ENCODE assay signal across 15 mouse cellular contexts in genomic region chr10:80836949-80837379, GRCm38 (mm10). TPM values are rescaled to one million over a fixed set of nuclear protein-coding genes. Genes with fewer than 3 reads are reported as not detected.
A peak's percentile ranks its signal among the peaks of the same experiment; 100 is the strongest.
DNase-seq lines count a peak whose midpoint lies in the region; ATAC-seq and TF ChIP-seq lines count a peak whose summit lies in the region.
"Had no signal": no experiment of that assay in that cellular context is flagged by ENCODE, and none has a peak within 500 bp of the region (broad histone marks: within the 10 kb centered on the region; RNA-seq: fewer than 3 reads in every experiment).

No protein-coding gene starts in this region.

- TF ChIP-seq POLR2A in myocyte (IDR thresholded peaks at IDR 0.05; ENCODE audit: insufficient read length, low read depth) = no peak

- no peak overlapping the region for H3ac ChIP-seq in myocyte (ENCODE audit: control insufficient read depth, insufficient read length)

- peak overlapping the region; percentile 68; the same call in 1 of the 2 replicates for H3K27ac ChIP-seq in heart, embryonic 10.5 days
- H3K27ac ChIP-seq in liver, embryonic 12.5 days = no peak overlapping the region
- H3K27ac ChIP-seq: embryonic facial prominence, embryonic 13.5 days; limb, embryonic 15.5 days; lung, embryonic 15.5 days; midbrain, embryonic 10.5 days; neural tube, embryonic 12.5 days had no signal

- peaks cover 71% of the 10 kb centered on the region for H3K27me3 ChIP-seq in heart, embryonic 10.5 days (ENCODE audit: insufficient read depth, poor library complexity, severe bottlenecking)
- peaks cover 86% of the 10 kb centered on the region for H3K27me3 ChIP-seq in megakaryocyte, embryonic 14.5 days (replicated peaks)
- peaks cover 2% of the 10 kb centered on the region for H3K27me3 ChIP-seq in myocyte (ENCODE audit: control insufficient read depth, insufficient read depth, insufficient read length)
- H3K27me3 ChIP-seq in liver, embryonic 12.5 days (replicated peaks) = peaks cover 99% of the 10 kb centered on the region

- peaks cover 57% of the 10 kb centered on the region for H3K4me1 ChIP-seq in heart, embryonic 10.5 days
- H3K4me1 ChIP-seq in megakaryocyte, embryonic 14.5 days = peaks cover 60% of the 10 kb centered on the region
- H3K4me1 ChIP-seq in liver, embryonic 12.5 days = peaks cover 20% of the 10 kb centered on the region; the same call in 1 of the 2 replicates
- H3K4me1 ChIP-seq: lung, embryonic 15.5 days; neural tube, embryonic 12.5 days had no signal

- H3K4me3 ChIP-seq in heart, embryonic 10.5 days = peak overlapping the region; percentile 13
- peak overlapping the region; percentile 24 for H3K4me3 ChIP-seq in megakaryocyte, embryonic 14.5 days (replicated peaks)
- H3K4me3 ChIP-seq in myocyte = no peak overlapping the region
- no peak overlapping the region for H3K4me3 ChIP-seq in liver, embryonic 12.5 days
- H3K4me3 ChIP-seq: embryonic facial prominence, embryonic 13.5 days; limb, embryonic 15.5 days; lung, embryonic 15.5 days; midbrain, embryonic 10.5 days; neural tube, embryonic 12.5 days had no signal

- no peak overlapping the region for H3K9ac ChIP-seq in liver, embryonic 12.5 days
- H3K9ac ChIP-seq: embryonic facial prominence, embryonic 13.5 days; limb, embryonic 15.5 days; lung, embryonic 15.5 days had no signal

- DNase-seq in heart, embryonic 10.5 days (ENCODE audit: low spot score) = no peak
- DNase-seq in heart, postnatal 25 days (ENCODE audit: low spot score) = no peak
- DNase-seq in cerebellum, adult 9-11 months = peak; percentile 84
- DNase-seq: adrenal gland, postnatal 10 days; kidney, postnatal 25 days had no signal

- H3K4me2 ChIP-seq in myocyte (ENCODE audit: low read depth) = peak overlapping the region; percentile 31
- H3K4me2 ChIP-seq in liver, embryonic 12.5 days = no peak overlapping the region
- H3K4me2 ChIP-seq: embryonic facial prominence, embryonic 13.5 days; limb, embryonic 15.5 days; lung, embryonic 15.5 days; neural tube, embryonic 12.5 days had no signal

- no peaks in the 10 kb centered on the region for H3K79me2 ChIP-seq in myocyte (ENCODE audit: control insufficient read depth, insufficient read depth)

- H3K36me3 ChIP-seq in heart, embryonic 10.5 days = no peaks in the 10 kb centered on the region
- H3K36me3 ChIP-seq in megakaryocyte, embryonic 14.5 days (replicated peaks; ENCODE audit: low read length) = no peaks in the 10 kb centered on the region
- no peaks in the 10 kb centered on the region for H3K36me3 ChIP-seq in myocyte (ENCODE audit: control insufficient read depth, insufficient read depth)
- no peaks in the 10 kb centered on the region for H3K36me3 ChIP-seq in liver, embryonic 12.5 days
- H3K36me3 ChIP-seq: limb, embryonic 15.5 days; lung, embryonic 15.5 days; neural tube, embryonic 12.5 days had no signal

- WGBS in heart, embryonic 10.5 days = 38% methylated on average over 7 of the region's 7 CpGs
- 35% methylated on average over 7 of the region's 7 CpGs for WGBS in liver, embryonic 12.5 days (ENCODE audit: insufficient replicate concordance)

- intact Hi-C loops in heart, postnatal 25 days (cut with DNase I) = no loop called here

- ATAC-seq in megakaryocyte, adult 5-6 weeks (ENCODE audit: poor library complexity, severe bottlenecking) = no peak
- no peak for ATAC-seq in liver, embryonic 12.5 days
- ATAC-seq: intestine, embryonic 16.5 days had no signal

- no peaks in the 10 kb centered on the region for H3K9me3 ChIP-seq in heart, embryonic 10.5 days
- H3K9me3 ChIP-seq in megakaryocyte, embryonic 14.5 days = peaks cover 18% of the 10 kb centered on the region
- no peaks in the 10 kb centered on the region for H3K9me3 ChIP-seq in liver, embryonic 12.5 days (replicated peaks)
- H3K9me3 ChIP-seq: limb, embryonic 15.5 days; lung, embryonic 15.5 days had no signal

TF ChIP-seq in myocyte, 11 proteins besides CTCF, POLR2A, EP300 and RAD21:
- TF ChIP-seq MYOG (IDR thresholded peaks at IDR 0.05; ENCODE audit: control insufficient read depth in 1 of 3, insufficient read depth in 1 of 3, insufficient read length in 2 of 3, low read depth in 2 of 3) (peak; percentile 91 to 95 (median 94)), CEBPB (IDR thresholded peaks at IDR 0.05; ENCODE audit: insufficient read depth, poor library complexity, severe bottlenecking) (peak; percentile 70; the same call in 1 of the 2 replicates), USF1 (IDR thresholded peaks at IDR 0.05; ENCODE audit: low read depth) (no peak), MYOD1 (IDR thresholded peaks at IDR 0.05; ENCODE audit: control insufficient read depth in 1 of 3, insufficient read length in 2 of 3, low read depth in 2 of 3) (peak; percentile 62 to 96 (median 88)), SRF (IDR thresholded peaks at IDR 0.05; ENCODE audit: control insufficient read depth, insufficient read length, low read depth) (no peak), TCF3 (IDR thresholded peaks at IDR 0.05; ENCODE audit: insufficient read length, low read depth) (peak; percentile 84), TCF12 (IDR thresholded peaks at IDR 0.05; ENCODE audit: insufficient read depth, poor library complexity, severe bottlenecking) (peak; percentile 83)

RNA-seq across cellular contexts. Expression of gene Lingo3, which starts 6.9 kb away (rescaled TPM):
- polyA plus RNA-seq in heart, embryonic 10.5 days (2016; fragmentation: Nextera tagmentation; extraction: Ambion mirVana) = 0.14 and 0.43 TPM in 2 replicates
- total RNA-seq in heart, postnatal 25 days (2021) = 10 to 100 TPM in 1 of 2 experiments, 1 to 10 TPM in 1; 6.3 to 10.6 TPM
- polyA plus RNA-seq in megakaryocyte, embryonic 14.5 days (2012; ENCODE audit: insufficient read depth, low replicate concordance) = 0.04 TPM in 1 of 2 replicates, not detected in the other
- not detected in 2 replicates for total RNA-seq in megakaryocyte, adult 5-6 weeks (2015)
- not detected in 2 replicates for total RNA-seq in megakaryocyte, adult 5-6 weeks (2017)
- polyA plus RNA-seq in myocyte (2012; fragmentation: generic; extraction: Trizol) = 0.05 TPM
- not detected in 2 replicates for polyA plus RNA-seq in liver, embryonic 12.5 days (2016; fragmentation: Nextera tagmentation; extraction: Ambion mirVana)

RNA-seq across cellular contexts. Expression of gene Oaz1, which starts 10.5 kb away (rescaled TPM):
- 2,064 and 2,176 TPM in 2 replicates for polyA plus RNA-seq in heart, embryonic 10.5 days (2016; fragmentation: Nextera tagmentation; extraction: Ambion mirVana)
- total RNA-seq in heart, postnatal 25 days (2021) = 100 to 1,000 TPM; 883 to 894 TPM
- 2,272 and 5,289 TPM in 2 replicates for polyA plus RNA-seq in megakaryocyte, embryonic 14.5 days (2012; ENCODE audit: insufficient read depth, low replicate concordance)
- total RNA-seq in megakaryocyte, adult 5-6 weeks (2015) = 1,171 and 1,242 TPM in 2 replicates
- total RNA-seq in megakaryocyte, adult 5-6 weeks (2017) = 206 and 296 TPM in 2 replicates
- 1,349 TPM for polyA plus RNA-seq in myocyte (2012; fragmentation: generic; extraction: Trizol)
- 1,528 and 1,635 TPM in 2 replicates for polyA plus RNA-seq in liver, embryonic 12.5 days (2016; fragmentation: Nextera tagmentation; extraction: Ambion mirVana)

RNA-seq across cellular contexts. Expression of gene Lsm7, which starts 18.0 kb away (rescaled TPM):
- polyA plus RNA-seq in heart, embryonic 10.5 days (2016; fragmentation: Nextera tagmentation; extraction: Ambion mirVana) = 200 and 266 TPM in 2 replicates
- total RNA-seq in heart, postnatal 25 days (2021) = 10 to 100 TPM; 20.9 to 31.6 TPM
- 6.8 and 219 TPM in 2 replicates for polyA plus RNA-seq in megakaryocyte, embryonic 14.5 days (2012; ENCODE audit: insufficient read depth, low replicate concordance)
- total RNA-seq in megakaryocyte, adult 5-6 weeks (2015) = 56.6 and 58.0 TPM in 2 replicates
- total RNA-seq in megakaryocyte, adult 5-6 weeks (2017) = 104 and 130 TPM in 2 replicates
- 150 TPM for polyA plus RNA-seq in myocyte (2012; fragmentation: generic; extraction: Trizol)
- 235 and 245 TPM in 2 replicates for polyA plus RNA-seq in liver, embryonic 12.5 days (2016; fragmentation: Nextera tagmentation; extraction: Ambion mirVana)

RNA-seq across cellular contexts. Expression of gene Sppl2b, which starts 18.1 kb away (rescaled TPM):
- polyA plus RNA-seq in heart, embryonic 10.5 days (2016; fragmentation: Nextera tagmentation; extraction: Ambion mirVana) = 32.1 and 34.6 TPM in 2 replicates
- 10 to 100 TPM; 22.4 to 23.6 TPM for total RNA-seq in heart, postnatal 25 days (2021)
- 33.4 and 118 TPM in 2 replicates for polyA plus RNA-seq in megakaryocyte, embryonic 14.5 days (2012; ENCODE audit: insufficient read depth, low replicate concordance)
- total RNA-seq in megakaryocyte, adult 5-6 weeks (2015) = 10.1 and 10.4 TPM in 2 replicates
- 9.1 and 15.1 TPM in 2 replicates for total RNA-seq in megakaryocyte, adult 5-6 weeks (2017)
- polyA plus RNA-seq in myocyte (2012; fragmentation: generic; extraction: Trizol) = 31.0 TPM
- polyA plus RNA-seq in liver, embryonic 12.5 days (2016; fragmentation: Nextera tagmentation; extraction: Ambion mirVana) = 66.1 and 70.5 TPM in 2 replicates

RNA-seq across cellular contexts. Expression of gene Jsrp1, which starts 23.7 kb away (rescaled TPM):
- polyA plus RNA-seq in heart, embryonic 10.5 days (2016; fragmentation: Nextera tagmentation; extraction: Ambion mirVana) = 7.9 and 8.8 TPM in 2 replicates
- total RNA-seq in heart, postnatal 25 days (2021) = under 1 TPM; 0.48 to 0.81 TPM
- polyA plus RNA-seq in megakaryocyte, embryonic 14.5 days (2012; ENCODE audit: insufficient read depth, low replicate concordance) = not detected in 2 replicates
- not detected in 2 replicates for total RNA-seq in megakaryocyte, adult 5-6 weeks (2015)
- not detected in 2 replicates for total RNA-seq in megakaryocyte, adult 5-6 weeks (2017)
- 343 TPM for polyA plus RNA-seq in myocyte (2012; fragmentation: generic; extraction: Trizol)
- polyA plus RNA-seq in liver, embryonic 12.5 days (2016; fragmentation: Nextera tagmentation; extraction: Ambion mirVana) = 0.18 and 0.46 TPM in 2 replicates

Comparison
In these comparisons a context has a peak if more than half of its experiments do, and no peak if none do; other contexts are left out.
1. H3K4me3 ChIP-seq: peak in heart, embryonic 10.5 days (single experiment) and megakaryocyte, embryonic 14.5 days (single experiment); none in myocyte (single experiment) and liver, embryonic 12.5 days (single experiment).